Mouse (Mus musculus) heart, embryonic 13.5 days (tissue): ENCODE data around the gene Pcsk5. TPM values are rescaled to one million over a fixed set of nuclear protein-coding genes. Genes with fewer than 3 reads are reported as not detected.

Source experiments
- ATAC-seq: fragments of 200-750 bp; cut with Nextera tagmentation; 2 replicates; pipeline ENCODE4 v1.8.0; 2017; ENCODE audit warnings: moderate TSS enrichment; ENCODE audit not compliant: insufficient number of reproducible peaks, low FRiP score, low TSS enrichment; ENCODE audit errors: extremely low read depth
- H3K27ac ChIP-seq: fragments of 300-500 bp; sonication (generic); replicated peaks from 2 replicates; pipeline ENCODE4 v1.5.1; 2015; ENCODE audit warnings: moderate library complexity, mild to moderate bottlenecking, inconsistent platforms
- H3K27me3 ChIP-seq: fragments of 300-500 bp; sonication (generic); replicated peaks from 2 replicates; pipeline ENCODE4 v1.6.1; 2015; ENCODE audit warnings: mild to moderate bottlenecking, inconsistent platforms
- H3K36me3 ChIP-seq: fragments of 300-500 bp; sonication (generic); 2 replicates; pipeline ENCODE4 v1.6.1; 2015; ENCODE audit warnings: mild to moderate bottlenecking, inconsistent platforms
- H3K4me1 ChIP-seq: fragments of 300-500 bp; sonication (generic); 2 replicates; pipeline ENCODE4 v1.6.1; 2015; ENCODE audit warnings: inconsistent platforms
- H3K4me2 ChIP-seq: fragments of 300-500 bp; sonication (generic); 2 replicates; pipeline ENCODE4 v1.6.1; 2015; ENCODE audit warnings: inconsistent platforms, mild to moderate bottlenecking, moderate library complexity
- H3K4me3 ChIP-seq: fragments of 300-500 bp; sonication (generic); 2 replicates; pipeline ENCODE4 v1.5.1; 2015; ENCODE audit warnings: moderate library complexity, mild to moderate bottlenecking, inconsistent platforms
- H3K9ac ChIP-seq: fragments of 300-500 bp; sonication (generic); 2 replicates; pipeline ENCODE4 v1.6.1; 2015; ENCODE audit warnings: inconsistent platforms, mild to moderate bottlenecking, moderate library complexity
- H3K9me3 ChIP-seq: fragments of 300-500 bp; sonication (generic); 2 replicates; pipeline ENCODE4 v1.6.1; 2016; ENCODE audit warnings: inconsistent platforms
- WGBS: fragments of 180-500 bp; shearing (Covaris S2); methylation state at CpG from one replicate; pipeline ENCODE4 v1.1.7; 2015; ENCODE audit warnings: mixed read lengths; 5-methylcytosine and 5-hydroxymethylcytosine counted together
- polyA plus RNA-seq: library from polyadenylated mRNA; unstranded; fragments of >200 nt; fragmentation: Nextera tagmentation; extraction: Ambion mirVana; gene quantifications from 2 replicates; pipeline ENCODE4 v1.2.1, GENCODE M21; 2015

Pcsk5 gene
- polyA plus RNA-seq, 1 experiment from 2014 or later: 17.0 TPM

GRCm38 (mm10) chr19:17567264-17567663, 270.2 kb downstream of the Pcsk5 start:
- Histone ChIP-seq H3K36me3 (peaks cover 31% of the 10 kb centered on the region), H3K27me3 (no peaks in the 10 kb centered on the region), H3K27ac (no peak overlapping the region), H3K4me3 (no peak overlapping the region), H3K9me3 (no peaks in the 10 kb centered on the region), H3K9ac (no peak overlapping the region), H3K4me2 (peak overlapping the region; percentile 9; the same call in 1 of the 2 replicates), H3K4me1 (peaks cover 14% of the 10 kb centered on the region)
- no peak for ATAC-seq
- WGBS: 25% methylated on average over 3 of the region's 3 CpGs

DNA sequence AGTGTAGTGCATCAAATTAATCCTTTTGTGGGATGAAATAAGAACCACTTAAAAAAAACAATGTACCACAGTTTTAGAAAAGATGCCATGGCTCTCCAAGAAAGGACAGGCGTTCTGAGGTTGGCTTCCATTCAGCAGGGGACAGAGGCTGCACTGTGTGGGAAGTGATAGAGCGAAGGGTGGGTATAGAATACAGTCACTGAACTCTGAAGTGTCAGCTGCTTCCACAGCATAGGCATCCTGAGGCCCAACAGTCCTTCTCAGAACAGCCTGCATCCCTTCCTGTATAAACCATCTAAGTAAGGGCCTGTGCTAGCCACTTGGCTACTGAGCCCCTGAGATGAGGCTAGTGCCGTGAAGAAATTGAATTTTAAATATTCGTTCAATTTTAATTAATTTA, 271.3 kb downstream of the Pcsk5 start:
- H3K36me3 ChIP-seq: peaks cover 22% of the 10 kb centered on the region
- no peak overlapping the region for H3K9ac ChIP-seq
- H3K4me3 ChIP-seq: no peak overlapping the region
- peaks cover 14% of the 10 kb centered on the region for H3K4me1 ChIP-seq
- 87% methylated on average over 4 of the region's 4 CpGs for WGBS
- no peak overlapping the region for H3K27ac ChIP-seq
- H3K9me3 ChIP-seq: no peaks in the 10 kb centered on the region
- no peak overlapping the region for H3K4me2 ChIP-seq
- no peaks in the 10 kb centered on the region for H3K27me3 ChIP-seq
- ATAC-seq: no peak

- 79% methylated on average over 2 of the region's 2 CpGs for WGBS
- Histone ChIP-seq H3K36me3 (peaks cover 9% of the 10 kb centered on the region; the same call in 1 of the 2 replicates), H3K4me1 (no peaks in the 10 kb centered on the region), H3K27me3 (no peaks in the 10 kb centered on the region), H3K4me2 (no peak overlapping the region), H3K27ac (no peak overlapping the region), H3K4me3 (no peak overlapping the region), H3K9me3 (no peaks in the 10 kb centered on the region), H3K9ac (no peak overlapping the region)
- no peak for ATAC-seq
These were observed 278.7 kb downstream of the Pcsk5 start for GRCm38 (mm10) chr19:17558764-17559163.

GRCm38 (mm10) chr19:17555159-17555558, 282.3 kb downstream of the Pcsk5 start:
- H3K27me3 ChIP-seq: no peaks in the 10 kb centered on the region
- no peak overlapping the region for H3K9ac ChIP-seq
- H3K36me3 ChIP-seq: no peaks in the 10 kb centered on the region
- no peak overlapping the region for H3K4me2 ChIP-seq
- no peaks in the 10 kb centered on the region for H3K4me1 ChIP-seq
- ATAC-seq: no peak
- no peaks in the 10 kb centered on the region for H3K9me3 ChIP-seq
- H3K4me3 ChIP-seq: no peak overlapping the region
- H3K27ac ChIP-seq: no peak overlapping the region
- 87% methylated on average over 7 of the region's 7 CpGs for WGBS

GRCm38 (mm10) chr19:17554571-17554970, 282.9 kb downstream of the Pcsk5 start:
- no peaks in the 10 kb centered on the region for H3K9me3 ChIP-seq
- ATAC-seq: no peak
- no peak overlapping the region for H3K4me3 ChIP-seq
- H3K4me2 ChIP-seq: no peak overlapping the region
- H3K4me1 ChIP-seq: no peaks in the 10 kb centered on the region
- no peak overlapping the region for H3K9ac ChIP-seq
- no peak overlapping the region for H3K27ac ChIP-seq
- no peaks in the 10 kb centered on the region for H3K27me3 ChIP-seq
- no peaks in the 10 kb centered on the region for H3K36me3 ChIP-seq
- 84% methylated on average over 2 of the region's 2 CpGs for WGBS

DNA sequence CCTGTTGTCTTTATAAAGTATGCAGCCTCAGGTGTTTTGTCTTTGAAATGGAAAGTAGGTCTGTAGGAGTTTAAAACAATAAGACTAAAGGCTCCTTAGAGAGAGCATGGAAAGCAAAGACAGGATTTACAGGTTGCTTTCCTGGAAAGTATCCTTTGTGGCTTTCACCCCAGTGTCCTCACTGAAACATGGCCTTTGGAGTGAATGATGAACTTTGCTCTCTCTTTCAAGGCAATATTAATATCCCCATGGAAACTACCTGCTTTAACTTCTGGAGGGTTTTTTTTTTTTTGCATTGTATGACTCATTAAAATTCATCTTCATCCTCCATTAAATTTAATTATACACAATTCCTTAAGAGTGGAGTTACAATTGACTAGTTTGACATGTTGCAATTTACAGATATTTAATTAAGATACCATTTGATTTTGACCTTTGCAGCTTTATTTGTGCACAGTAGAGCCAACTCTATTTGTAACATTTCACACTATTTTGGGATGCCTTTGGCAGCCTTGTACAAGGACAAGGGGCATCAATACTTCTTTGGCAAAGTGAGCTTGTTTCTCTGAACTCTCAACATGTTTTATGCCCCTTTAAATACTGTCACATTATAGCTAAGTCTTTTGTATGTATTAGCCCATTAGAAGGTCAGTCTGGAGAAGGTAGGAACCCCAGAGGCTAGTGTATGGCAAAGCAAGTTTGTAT, 283.9 kb downstream of the Pcsk5 start:
- Histone ChIP-seq H3K4me2 (no peak overlapping the region), H3K36me3 (no peaks in the 10 kb centered on the region), H3K9me3 (no peaks in the 10 kb centered on the region), H3K4me3 (no peak overlapping the region), H3K27ac (no peak overlapping the region), H3K4me1 (no peaks in the 10 kb centered on the region), H3K27me3 (no peaks in the 10 kb centered on the region), H3K9ac (no peak overlapping the region)
- no peak for ATAC-seq

- Histone ChIP-seq H3K36me3 (no peaks in the 10 kb centered on the region), H3K4me1 (no peaks in the 10 kb centered on the region), H3K9ac (no peak overlapping the region), H3K27ac (no peak overlapping the region), H3K4me2 (no peak overlapping the region), H3K4me3 (no peak overlapping the region), H3K27me3 (no peaks in the 10 kb centered on the region), H3K9me3 (no peaks in the 10 kb centered on the region)
- ATAC-seq: no peak
- 62% methylated on average over 4 of the region's 4 CpGs for WGBS
These were observed 308.5 kb downstream of the Pcsk5 start for GRCm38 (mm10) chr19:17528746-17529532.

DNA sequence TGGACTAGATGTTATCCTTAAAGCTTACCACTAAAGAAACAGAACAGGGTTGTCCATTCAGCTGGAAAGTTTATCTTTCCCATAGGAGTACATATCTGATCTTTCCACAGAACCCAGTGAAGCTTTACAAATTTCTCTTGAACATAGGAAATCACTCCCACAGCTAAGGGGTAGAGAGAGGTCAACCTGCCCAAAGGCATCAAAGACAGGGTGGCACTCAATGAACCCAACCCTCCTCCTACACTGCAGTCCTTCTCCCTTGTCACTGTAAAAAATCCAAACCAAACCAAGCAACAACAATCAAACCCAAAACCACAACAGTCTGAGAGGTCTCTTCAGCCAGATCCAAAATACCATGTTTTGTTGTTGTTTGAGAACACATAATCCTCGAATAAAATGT, 311.9 kb downstream of the Pcsk5 start:
- no peaks in the 10 kb centered on the region for H3K36me3 ChIP-seq
- no peak overlapping the region for H3K4me2 ChIP-seq
- no peak overlapping the region for H3K27ac ChIP-seq
- no peaks in the 10 kb centered on the region for H3K4me1 ChIP-seq
- H3K27me3 ChIP-seq: no peaks in the 10 kb centered on the region
- no peak overlapping the region for H3K4me3 ChIP-seq
- H3K9me3 ChIP-seq: no peaks in the 10 kb centered on the region
- no peak overlapping the region for H3K9ac ChIP-seq
- WGBS: 64% methylated on average over 1 of the region's 1 CpGs
- ATAC-seq: no peak

- H3K4me1 ChIP-seq: no peaks in the 10 kb centered on the region
- H3K27me3 ChIP-seq: no peaks in the 10 kb centered on the region
- no peak for ATAC-seq
- H3K4me3 ChIP-seq: no peak overlapping the region
- 59% methylated on average over 3 of the region's 3 CpGs for WGBS
- no peaks in the 10 kb centered on the region for H3K9me3 ChIP-seq
- no peak overlapping the region for H3K4me2 ChIP-seq
- no peak overlapping the region for H3K9ac ChIP-seq
- no peaks in the 10 kb centered on the region for H3K36me3 ChIP-seq
- H3K27ac ChIP-seq: no peak overlapping the region
These were observed 323.0 kb downstream of the Pcsk5 start for GRCm38 (mm10) chr19:17514456-17514855.

DNA sequence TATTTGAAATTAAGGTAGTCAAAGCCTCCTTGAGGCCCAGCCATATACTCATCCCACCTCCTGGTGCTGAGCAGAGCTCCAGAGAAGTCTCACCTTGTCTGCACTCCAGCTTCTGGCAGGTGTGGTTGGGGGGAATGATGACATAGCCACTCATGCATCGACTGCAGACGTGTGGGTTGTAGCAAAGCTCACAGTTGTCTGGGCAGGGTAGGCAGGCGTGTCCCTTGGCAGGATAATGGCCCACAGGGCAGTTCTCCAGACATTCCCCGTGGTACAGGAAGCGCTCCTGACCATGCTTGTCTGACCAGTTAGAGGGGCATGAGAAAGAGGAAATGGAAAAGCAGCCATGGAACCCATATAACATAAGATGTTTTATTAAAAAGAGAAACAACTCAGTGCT, 326.1 kb downstream of the Pcsk5 start:
- no peak for ATAC-seq
- WGBS: 70% methylated on average over 5 of the region's 5 CpGs
- H3K27ac ChIP-seq: no peak overlapping the region

DNA sequence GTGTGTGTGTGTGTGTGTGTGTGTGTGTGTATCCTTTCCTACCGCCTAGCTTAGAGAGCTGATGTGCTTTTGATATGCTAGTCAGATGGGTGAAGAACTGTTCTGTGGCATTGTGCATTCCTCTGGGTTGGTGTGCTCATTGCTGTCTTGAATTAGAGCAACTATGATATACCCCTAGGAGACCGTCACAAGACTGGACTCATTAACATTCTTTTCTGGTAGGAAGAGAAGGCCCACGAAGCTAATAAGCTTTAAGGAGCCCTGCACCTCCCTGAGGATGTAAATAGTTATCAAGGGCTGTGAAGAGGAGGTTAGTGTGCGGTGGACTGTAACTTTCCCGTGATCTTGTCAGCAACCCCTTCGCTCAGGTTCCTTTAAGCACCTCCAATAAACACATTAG, 333.2 kb downstream of the Pcsk5 start:
- WGBS: 67% methylated on average over 6 of the region's 6 CpGs
- Histone ChIP-seq H3K9ac (no peak overlapping the region), H3K27me3 (no peaks in the 10 kb centered on the region), H3K9me3 (no peaks in the 10 kb centered on the region), H3K4me1 (no peaks in the 10 kb centered on the region), H3K4me2 (no peak overlapping the region), H3K36me3 (no peaks in the 10 kb centered on the region), H3K27ac (no peak overlapping the region), H3K4me3 (no peak overlapping the region)
- no peak for ATAC-seq

More for the DNA sequence above, 326.1 kb downstream of the Pcsk5 start:
- no peak overlapping the region for H3K4me2 ChIP-seq
- H3K4me1 ChIP-seq: no peaks in the 10 kb centered on the region
- H3K9me3 ChIP-seq: no peaks in the 10 kb centered on the region
- H3K27me3 ChIP-seq: no peaks in the 10 kb centered on the region
- no peak overlapping the region for H3K9ac ChIP-seq
- H3K4me3 ChIP-seq: no peak overlapping the region
- H3K36me3 ChIP-seq: no peaks in the 10 kb centered on the region
